Mouse (Mus musculus): ENCODE results near the gene Srsf4.

The Srsf4 gene

DNA sequence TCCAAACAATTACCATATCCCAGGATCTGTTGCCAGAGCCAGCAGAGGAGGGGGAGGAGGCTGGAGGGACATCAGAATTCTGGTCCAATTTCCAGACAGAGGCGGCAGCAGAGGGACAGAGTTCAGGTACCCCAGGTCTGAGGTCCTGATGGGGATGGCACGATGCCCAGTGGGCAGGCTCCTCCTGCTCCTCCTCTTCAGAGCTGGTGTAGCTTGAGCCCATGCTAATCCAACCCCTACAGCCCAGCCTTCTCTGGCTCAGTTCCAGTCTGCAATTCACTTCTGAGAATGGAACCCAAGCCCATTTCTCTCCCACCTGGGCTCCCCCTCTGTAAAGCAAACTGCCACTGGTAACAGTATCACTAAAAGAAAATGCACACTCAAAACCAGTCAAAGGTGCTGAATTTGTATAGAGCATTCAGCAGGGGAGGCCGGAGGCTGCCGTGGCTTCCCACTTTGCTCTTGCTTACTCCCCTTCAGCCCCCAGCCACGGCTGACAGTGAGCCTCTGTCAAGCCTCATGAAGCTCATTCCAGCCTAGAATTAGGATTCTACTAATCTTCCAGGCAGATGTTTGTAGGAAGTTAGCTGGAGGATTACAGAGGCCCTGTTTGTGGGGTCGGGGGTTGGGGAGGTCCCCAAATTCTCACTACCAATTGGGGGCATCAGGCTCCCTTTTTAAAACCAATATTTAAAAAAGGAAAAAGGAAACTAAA is 50.8 kb downstream of the Srsf4 start:
- in situ Hi-C loops (cut with MboI; ENCODE audit: low pct_unique_long_range_greater_than_20kb in 1 of 2, low sequenced_read_pairs in 2 of 2, unreplicated experiment in 1 of 2), result no loop called here

DNA sequence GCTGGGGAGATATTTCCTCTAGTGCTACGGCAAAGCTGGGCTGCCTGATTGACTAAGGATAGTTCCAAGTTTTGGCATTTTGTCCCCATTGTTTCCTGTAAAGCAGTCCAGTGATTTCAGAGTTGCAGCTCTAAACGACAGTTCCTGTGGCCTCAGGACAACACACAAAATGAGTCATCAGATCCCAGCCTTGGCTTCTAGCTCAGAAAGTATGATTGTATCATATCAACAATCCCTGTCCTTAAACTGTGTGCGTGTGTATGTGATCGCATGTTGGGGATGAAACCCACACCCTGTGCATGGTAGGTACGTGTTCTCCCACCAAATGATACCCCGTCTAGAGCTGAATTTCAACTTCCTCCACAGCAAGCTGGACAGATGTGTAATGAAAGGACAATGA is 55.7 kb downstream of the Srsf4 start:
- in situ Hi-C loops (cut with MboI; ENCODE audit: low pct_unique_long_range_greater_than_20kb in 1 of 2, low sequenced_read_pairs in 2 of 2, unreplicated experiment in 1 of 2), result no loop called here

GRCm38 (mm10) chr4:131939459-131939858 is 66.0 kb downstream of the Srsf4 start:
- in situ Hi-C loops (cut with MboI; ENCODE audit: low pct_unique_long_range_greater_than_20kb in 1 of 2, low sequenced_read_pairs in 2 of 2, unreplicated experiment in 1 of 2), result no loop called here

GRCm38 (mm10) chr4:131940846-131941245 is 67.4 kb downstream of the Srsf4 start:
- in situ Hi-C loops (cut with MboI; ENCODE audit: low pct_unique_long_range_greater_than_20kb in 1 of 2, low sequenced_read_pairs in 2 of 2, unreplicated experiment in 1 of 2), result no loop called here

GRCm38 (mm10) chr4:131947848-131948247 is 74.4 kb downstream of the Srsf4 start:
- in situ Hi-C loops (cut with MboI; ENCODE audit: low pct_unique_long_range_greater_than_20kb in 1 of 2, low sequenced_read_pairs in 2 of 2, unreplicated experiment in 1 of 2), result no loop called here

GRCm38 (mm10) chr4:131949903-131950302 is 76.5 kb downstream of the Srsf4 start:
- in situ Hi-C loops (cut with MboI; ENCODE audit: low pct_unique_long_range_greater_than_20kb in 1 of 2, low sequenced_read_pairs in 2 of 2, unreplicated experiment in 1 of 2), result no loop called here

- in situ Hi-C loops (cut with MboI; ENCODE audit: low pct_unique_long_range_greater_than_20kb in 1 of 2, low sequenced_read_pairs in 2 of 2, unreplicated experiment in 1 of 2), result no loop called here
These were observed 77.2 kb downstream of the Srsf4 start for GRCm38 (mm10) chr4:131950657-131951056.

Data from mouse embryonic stem cell (cell line).